Mouse (Mus musculus): ENCODE measurements around the gene Gm21992.

Gm21992 gene

DNA sequence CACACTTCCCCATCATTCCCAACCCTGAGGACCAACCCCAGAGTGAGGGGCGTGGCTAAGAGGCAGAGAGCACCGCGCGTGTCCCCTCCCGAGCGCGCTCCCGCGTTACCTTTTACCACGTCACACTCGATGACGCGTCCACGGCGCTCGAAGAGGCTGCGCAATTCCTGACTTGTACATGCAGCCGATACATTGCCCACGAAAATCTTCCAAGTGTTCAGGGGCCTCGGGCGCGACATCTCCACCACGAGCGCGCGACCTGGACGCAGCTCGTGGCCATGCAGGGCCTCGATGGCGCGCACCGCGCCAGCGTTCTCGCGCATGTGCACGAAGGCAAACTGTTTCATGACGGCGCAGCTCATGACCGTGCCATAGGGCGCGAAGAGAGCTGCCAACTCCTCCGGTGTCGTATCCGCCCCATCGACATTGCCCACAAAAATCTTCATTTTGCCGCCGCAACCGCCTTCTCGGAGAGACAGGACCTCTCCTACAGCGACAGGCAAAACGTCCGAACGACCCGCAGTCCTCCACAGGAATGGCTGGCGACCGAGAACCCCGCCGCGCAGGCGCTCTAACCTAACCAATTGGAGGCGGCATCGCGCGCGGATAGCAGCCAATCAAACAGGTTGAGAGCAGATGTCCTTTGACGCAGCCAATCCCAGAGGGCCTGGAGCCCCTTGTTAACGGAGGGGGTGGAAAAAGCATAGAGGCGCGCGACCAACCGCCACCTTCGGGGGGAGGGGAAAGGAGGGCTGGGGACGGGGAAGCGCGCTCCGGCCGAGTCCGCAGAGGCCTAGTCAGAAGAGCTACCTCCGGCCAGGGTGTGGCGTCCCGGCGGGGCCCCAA is at the start of gene Gm21992, which contains the start of gene Rbm14:
Gene Gm21992 (minus strand): TSS at position 550 of the 846 bp plus-strand sequence.
Gene Rbm14 (minus strand): TSS at position 572 of the 846 bp plus-strand sequence.
- DNase-seq (ENCODE audit: low spot score) = peak; percentile 93

GRCm38 (mm10) chr19:4859081-4859480 is 47.7 kb upstream of the Gm21992 start:
- no peak for DNase-seq (ENCODE audit: low spot score)

DNA sequence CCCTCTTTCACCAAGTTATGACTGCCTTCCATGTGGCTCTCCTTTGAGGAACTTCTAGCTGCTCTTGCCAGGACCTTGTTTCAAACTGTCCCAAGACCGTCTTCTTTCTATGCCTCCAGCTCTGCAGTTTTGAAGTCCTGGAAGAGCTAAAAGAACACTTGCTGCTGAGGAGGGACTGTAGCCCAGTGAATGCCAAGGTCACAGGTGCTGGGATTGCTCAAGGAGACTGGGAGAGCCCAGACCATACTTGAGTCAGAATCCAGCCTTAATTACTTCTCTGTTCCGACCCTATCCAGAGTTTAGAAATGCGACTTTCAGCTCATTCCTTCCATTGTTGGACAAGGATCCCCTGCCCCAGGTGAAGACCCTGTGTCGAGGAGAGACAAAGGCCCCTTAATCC is 44.5 kb upstream of the Gm21992 start:
- no peak for DNase-seq (ENCODE audit: low spot score)

DNA sequence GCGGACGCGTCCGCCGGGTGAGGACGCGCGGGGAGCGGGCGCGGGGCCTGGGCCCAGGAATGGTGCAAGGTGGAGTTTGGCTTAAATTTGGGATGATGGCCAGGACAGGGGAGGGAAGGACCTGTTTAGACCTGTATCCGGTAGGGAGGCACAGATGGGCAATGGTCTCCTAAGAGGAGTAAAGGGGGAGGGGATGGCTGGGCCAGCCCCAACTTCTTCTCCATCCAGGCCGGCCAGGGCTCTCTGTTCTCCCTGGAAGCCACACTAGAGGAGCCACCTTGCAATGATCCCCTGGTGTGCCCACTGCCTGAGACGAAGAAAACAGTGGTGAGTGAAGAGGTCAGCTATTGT is 44.0 kb upstream of the Gm21992 start:
- no peak for DNase-seq (ENCODE audit: low spot score)

DNA sequence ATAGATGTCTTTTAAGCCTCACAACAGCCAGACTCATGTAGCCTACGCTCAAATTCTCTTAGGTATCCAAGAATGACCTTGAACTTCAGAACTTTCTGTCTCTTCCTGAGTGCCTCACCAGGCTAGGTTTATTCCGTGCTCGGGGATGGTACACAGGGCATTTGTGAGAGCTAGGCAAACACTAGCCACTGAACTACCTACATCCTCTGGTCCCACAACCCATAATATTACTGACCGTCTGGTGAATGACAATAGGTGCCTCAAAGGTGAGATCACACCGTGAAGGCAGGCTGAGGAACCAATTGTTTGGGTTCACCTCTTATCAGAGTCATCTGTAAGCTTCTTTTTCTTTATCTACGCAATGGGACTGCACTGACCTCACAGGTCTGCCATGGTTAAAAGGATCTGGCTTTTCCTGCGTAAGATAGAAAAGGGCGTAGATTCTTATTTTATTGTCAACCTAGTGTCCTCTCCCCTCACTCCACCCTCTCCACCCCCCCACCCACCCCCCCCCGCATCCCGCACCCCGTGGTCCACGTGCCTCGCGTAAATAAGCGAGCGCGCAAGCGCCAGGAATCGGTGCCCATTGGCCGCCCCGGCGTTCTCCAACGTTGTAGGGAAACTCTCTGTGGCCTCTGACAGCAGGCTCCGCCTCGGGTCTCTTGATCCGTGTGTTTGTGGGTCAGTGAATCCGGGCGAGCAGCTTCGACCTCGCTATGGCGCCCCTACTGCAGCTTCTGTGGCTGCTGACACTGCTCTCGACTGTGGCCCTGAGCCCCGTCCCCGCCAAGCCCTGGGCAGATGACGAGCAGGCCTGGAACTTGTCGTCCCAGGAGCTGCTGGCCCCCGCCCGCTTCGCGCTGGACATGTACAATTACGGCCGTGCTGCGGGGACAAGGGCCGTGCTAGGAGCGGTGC is 43.4 kb upstream of the Gm21992 start, which contains the start of gene Ctsf:
Gene Ctsf (plus strand): TSS at position 579 of the 918 bp plus-strand sequence.
- peak; percentile 78 for DNase-seq (ENCODE audit: low spot score)

DNA sequence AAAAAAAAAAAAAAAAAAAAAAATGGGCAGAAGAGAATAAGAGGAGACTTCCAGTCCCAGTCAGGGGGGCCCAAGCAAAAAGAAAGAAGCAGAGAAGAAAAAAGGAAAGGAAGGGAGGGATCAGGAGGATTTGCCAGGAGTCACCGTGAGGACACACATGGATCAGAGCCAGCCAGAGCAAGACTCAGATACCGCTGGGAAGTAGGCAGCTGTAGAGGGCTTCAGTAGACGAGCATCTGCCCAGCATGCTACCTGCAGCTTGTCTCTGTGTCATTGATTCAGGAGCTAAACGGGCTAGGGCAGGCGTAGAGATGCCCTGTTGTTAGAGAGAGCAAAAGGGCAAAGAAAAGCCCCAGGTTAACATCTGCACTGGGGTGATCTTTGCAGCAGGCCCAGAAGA is 38.9 kb upstream of the Gm21992 start:
- DNase-seq (ENCODE audit: low spot score) = no peak

- no peak for DNase-seq (ENCODE audit: low spot score)
These were observed 38.4 kb upstream of the Gm21992 start for GRCm38 (mm10) chr19:4849800-4850199.

GRCm38 (mm10) chr19:4847490-4847889 is 36.1 kb upstream of the Gm21992 start:
- DNase-seq (ENCODE audit: low spot score) = no peak

DNA sequence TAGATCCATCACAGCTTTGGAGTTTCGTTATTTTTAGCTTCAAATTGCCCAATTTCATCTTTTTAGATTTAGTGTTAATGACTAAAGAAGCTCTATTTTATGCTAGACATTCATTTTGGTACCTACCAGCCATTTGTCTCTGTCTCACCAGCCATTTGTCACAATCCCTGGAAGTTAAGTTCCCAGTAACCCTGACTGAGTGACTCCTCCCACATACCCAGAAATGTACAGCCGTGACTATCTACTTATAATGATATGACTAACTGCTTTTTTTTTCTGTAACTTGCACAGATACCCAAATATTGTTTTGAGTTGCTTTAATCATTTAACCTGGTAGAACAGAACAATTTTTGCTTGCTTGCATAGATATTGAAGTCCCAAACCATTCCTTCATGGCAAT is 34.4 kb upstream of the Gm21992 start:
- no peak for DNase-seq (ENCODE audit: low spot score)

DNA sequence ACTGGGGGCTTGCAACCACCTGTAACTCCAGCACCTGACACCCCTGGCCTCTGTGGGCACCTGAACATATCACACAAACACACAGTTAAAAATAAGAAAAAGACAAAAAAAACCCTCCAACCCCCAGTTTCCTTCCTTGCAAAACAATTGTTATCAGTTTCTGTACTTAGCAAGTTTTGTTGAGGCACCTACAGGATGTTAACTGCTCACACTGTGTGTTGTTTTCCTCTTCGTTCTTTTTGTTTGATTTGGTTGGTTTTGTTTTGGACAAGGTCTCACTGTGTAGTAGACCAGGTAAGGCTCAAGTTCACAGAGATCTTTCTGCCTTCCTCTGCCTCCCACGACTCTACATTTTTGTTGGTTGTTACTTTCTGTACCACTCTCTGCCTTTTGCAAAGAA is 31.2 kb upstream of the Gm21992 start:
- no peak for DNase-seq (ENCODE audit: low spot score)

DNA sequence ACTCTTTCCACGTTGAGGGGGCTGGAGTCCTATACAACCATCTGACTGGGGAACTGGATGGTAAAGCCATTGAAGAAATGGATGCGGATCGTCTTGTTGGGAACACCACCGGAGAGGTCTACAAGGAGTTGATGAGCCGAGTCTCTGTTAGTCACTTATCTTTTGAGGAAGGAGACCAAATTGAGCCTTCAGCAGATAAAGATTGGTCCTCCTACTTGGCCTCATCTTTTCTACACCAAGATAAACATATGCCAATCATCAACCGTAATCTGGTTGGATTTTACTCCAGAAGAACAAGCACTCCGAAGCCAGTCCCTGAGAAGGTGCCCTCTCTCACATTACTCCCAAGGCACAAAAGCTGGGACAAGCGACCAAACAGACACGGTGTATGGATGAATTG is 29.4 kb upstream of the Gm21992 start:
- DNase-seq (ENCODE audit: low spot score) = no peak

DNA sequence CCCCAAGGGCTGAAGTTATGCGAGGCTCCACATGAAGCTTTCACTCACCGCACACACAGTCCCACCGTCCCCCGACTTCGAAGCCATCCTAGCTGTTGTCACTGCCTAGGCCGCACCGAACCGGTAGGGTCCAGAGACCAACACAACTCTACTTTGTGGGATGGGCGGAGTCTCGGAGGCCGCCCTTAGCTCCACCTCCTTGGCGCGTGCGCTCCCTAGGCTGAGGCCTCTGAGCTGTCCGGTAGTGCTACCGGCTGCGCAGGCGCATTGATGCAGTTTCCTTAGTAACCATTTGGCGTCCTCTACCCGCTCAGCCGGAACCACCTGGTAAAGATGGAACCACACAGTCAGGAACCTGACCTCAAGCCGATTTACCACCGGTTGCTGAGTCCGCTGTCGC is 27.7 kb upstream of the Gm21992 start, which contains the start of the genes Ccs and Ccdc87:
Gene Ccs (minus strand): TSS at position 184 of the 400 bp plus-strand sequence.
Gene Ccdc87 (plus strand): TSS at position 218 of the 400 bp plus-strand sequence.
- DNase-seq (ENCODE audit: low spot score) = peak; percentile 94

- no peak for DNase-seq (ENCODE audit: low spot score)
These were observed 27.2 kb upstream of the Gm21992 start for GRCm38 (mm10) chr19:4838526-4839140.

DNA sequence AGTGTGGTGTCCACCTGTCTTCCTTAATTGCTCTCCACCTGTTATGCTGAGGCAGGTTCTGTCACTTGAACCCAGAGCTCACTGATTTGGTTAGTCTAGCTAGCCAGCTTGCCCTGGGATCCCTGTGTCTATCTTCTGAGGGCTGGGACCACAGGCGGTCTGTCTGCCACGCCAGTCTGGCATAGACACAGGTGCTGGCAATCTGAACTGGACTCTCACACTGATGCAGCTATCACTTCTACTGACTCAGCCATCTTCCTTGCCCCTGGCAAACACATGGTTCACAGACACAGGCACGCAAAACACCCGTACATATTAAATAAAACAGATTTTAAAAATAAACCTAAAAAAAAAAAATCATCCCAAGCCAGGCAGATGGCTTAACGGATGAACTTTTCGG is 25.6 kb upstream of the Gm21992 start:
- no peak for DNase-seq (ENCODE audit: low spot score)

- DNase-seq (ENCODE audit: low spot score) = no peak
These were observed 24.7 kb upstream of the Gm21992 start for GRCm38 (mm10) chr19:4836096-4836495.

- DNase-seq (ENCODE audit: low spot score) = no peak
These were observed 22.6 kb upstream of the Gm21992 start for GRCm38 (mm10) chr19:4833977-4834376.

GRCm38 (mm10) chr19:4829156-4829555 is 17.7 kb upstream of the Gm21992 start:
- DNase-seq (ENCODE audit: low spot score) = peak; percentile 56

DNA sequence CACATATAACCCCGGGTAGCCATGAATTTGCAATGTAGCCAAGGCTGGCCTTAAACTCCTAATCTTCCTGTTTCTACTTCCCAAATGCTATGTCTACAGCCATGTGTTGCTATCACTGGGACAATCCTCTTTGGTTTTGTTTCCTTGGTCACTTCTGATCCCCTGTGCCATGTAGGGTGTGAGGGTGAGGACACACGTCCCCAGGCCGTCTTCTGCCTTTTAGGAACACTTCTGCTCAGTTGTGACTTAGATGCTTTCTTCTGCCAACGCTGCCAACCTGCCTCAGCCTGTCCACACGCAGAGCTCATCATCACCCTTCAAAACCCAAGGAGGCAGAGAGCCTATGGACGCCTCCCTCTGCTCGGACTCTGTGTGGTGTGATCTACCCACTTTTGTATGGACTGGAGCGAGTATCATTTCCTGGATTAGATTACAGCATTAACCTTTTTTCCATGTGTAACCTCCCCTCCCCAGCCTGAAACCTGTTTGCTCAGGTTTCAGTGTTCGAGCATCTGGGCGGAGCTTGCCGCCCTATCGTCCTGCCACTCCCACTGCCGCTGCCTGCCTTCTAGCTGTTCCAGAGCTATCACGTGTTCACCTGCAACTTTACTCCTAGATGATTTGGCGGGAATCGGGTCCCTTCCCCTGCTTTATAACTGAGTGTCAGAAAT is 17.2 kb upstream of the Gm21992 start:
- DNase-seq (ENCODE audit: low spot score) = no peak

DNA sequence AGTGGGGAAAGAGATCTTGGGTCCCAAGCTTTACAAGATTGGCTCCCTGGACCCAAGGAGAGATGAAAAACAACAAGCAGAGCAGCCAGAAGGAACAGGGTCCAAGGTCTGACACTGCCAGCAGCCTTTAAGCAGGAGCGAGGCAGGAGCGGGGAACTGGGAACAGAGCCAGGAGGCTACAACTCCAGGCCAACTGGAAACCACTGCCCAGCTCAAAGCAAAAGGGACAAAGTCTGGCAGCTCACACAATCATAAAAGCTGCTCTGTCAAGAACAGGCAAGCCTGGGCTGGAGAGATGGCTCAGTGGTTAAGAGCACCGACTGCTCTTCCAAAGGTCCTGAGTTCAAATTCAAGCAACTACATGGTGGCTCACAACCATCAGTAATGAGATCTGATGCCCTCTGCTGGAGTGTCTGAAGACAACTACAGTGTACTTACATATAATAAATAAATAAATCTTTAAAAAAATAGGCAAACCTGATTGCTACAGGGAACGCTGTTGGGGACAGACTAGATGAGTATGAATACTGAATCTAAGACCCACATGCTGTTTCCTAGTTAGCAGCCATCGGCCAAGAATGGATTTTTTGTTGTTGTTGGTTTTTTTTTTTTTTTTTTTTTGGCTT is 9.4 kb upstream of the Gm21992 start:
- peak; percentile 76 for DNase-seq (ENCODE audit: low spot score)

DNA sequence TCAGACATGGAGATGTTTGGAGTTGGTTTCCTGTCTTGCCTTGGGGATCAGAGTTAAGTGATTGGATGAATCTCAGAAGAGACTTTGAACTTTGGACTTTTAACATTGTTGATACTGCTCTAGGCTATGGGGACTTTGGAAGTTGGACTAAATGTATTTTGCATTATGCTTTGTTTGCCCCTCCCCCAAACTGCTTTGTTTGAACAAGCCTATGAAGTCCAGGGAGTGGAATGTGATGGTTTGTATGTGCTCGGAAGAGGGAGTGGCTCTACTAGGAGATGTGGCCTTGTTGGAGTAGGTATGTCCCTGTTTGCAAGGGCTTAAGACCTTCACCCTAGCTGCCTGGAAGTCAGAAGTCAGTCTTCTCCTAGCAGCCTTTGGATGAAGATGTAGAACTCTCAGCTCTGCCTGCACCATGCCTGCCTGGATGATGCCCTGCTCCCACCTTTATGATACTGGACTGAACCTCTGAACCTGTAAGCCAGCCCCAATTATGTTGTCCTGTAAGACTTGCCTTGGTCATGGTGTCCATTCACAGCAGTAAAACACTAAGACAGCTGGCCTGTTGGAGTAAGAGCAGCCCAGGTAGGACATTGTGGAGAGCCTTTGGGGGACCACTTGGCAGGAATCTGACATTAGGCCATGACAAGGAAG is 5.9 kb upstream of the Gm21992 start:
- DNase-seq (ENCODE audit: low spot score) = no peak

GRCm38 (mm10) chr19:4813015-4813414 is 1.6 kb upstream of the Gm21992 start:
- DNase-seq (ENCODE audit: low spot score) = peak; percentile 15
